Mouse (Mus musculus) bone marrow macrophage, adult 2 months (primary cell): Measurements from ENCODE around the gene Plekhm3.

Experiments used
- CTCF ChIP-seq: IDR thresholded peaks from 2 replicates; pipeline ENCODE4 v1.5.1; 2012; ENCODE audit warnings: low read depth, mild to moderate bottlenecking, low read length, moderate library complexity
- POLR2A ChIP-seq: IDR thresholded peaks from 2 replicates; pipeline ENCODE4 v1.6.1; 2012; ENCODE audit warnings: mild to moderate bottlenecking, low read depth, low read length, borderline replicate concordance

DNA sequence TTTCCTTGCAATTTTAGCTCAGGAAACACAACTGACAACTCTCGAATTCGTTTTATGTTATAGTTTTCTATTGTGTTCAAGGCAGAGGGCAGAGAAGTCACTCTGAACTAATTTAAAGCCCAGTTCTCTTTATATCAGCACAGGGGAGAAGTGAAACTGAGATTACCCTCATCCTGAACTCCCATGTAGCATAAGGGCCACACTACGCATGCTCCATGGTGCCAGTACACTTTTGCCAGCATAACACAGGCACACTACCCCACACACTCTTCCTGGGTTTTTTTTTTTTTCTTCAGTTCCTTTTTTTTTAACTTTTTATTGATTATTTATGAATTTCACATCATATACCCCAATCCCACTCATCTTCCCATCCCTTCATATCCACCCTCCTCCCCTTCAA lies 28.1 kb downstream of the Plekhm3 start:
- TF ChIP-seq POLR2A (no peak), CTCF (no peak)
